Mouse (Mus musculus) hindbrain, embryonic 16.5 days (tissue): ENCODE results near the gene Klhl29. TPM values are rescaled to one million over a fixed set of nuclear protein-coding genes. Genes with fewer than 3 reads are reported as not detected.

Experiments used
- ATAC-seq: fragments of 200-750 bp; cut with Nextera tagmentation; 2 replicates; pipeline ENCODE4 v1.8.0; 2017; ENCODE audit warnings: moderate TSS enrichment, moderate library complexity
- H3K27ac ChIP-seq: fragments of 300-500 bp; sonication (generic); 2 replicates; pipeline ENCODE4 v1.5.1; 2014; ENCODE audit warnings: low read depth, mild to moderate bottlenecking, control low read depth, low read length, moderate library complexity
- H3K27me3 ChIP-seq: fragments of 300-500 bp; sonication (generic); replicated peaks from 2 replicates; pipeline ENCODE4 v1.6.1; 2014; ENCODE audit warnings: low read length; ENCODE audit not compliant: control insufficient read depth, insufficient read depth
- H3K36me3 ChIP-seq: fragments of 300-500 bp; sonication (generic); 2 replicates; pipeline ENCODE4 v1.6.1; 2014; ENCODE audit warnings: mild to moderate bottlenecking, low read length, moderate library complexity, mixed read lengths; ENCODE audit not compliant: control insufficient read depth, insufficient read depth
- H3K4me1 ChIP-seq: fragments of 300-500 bp; sonication (generic); 2 replicates; pipeline ENCODE4 v1.6.1; 2014; ENCODE audit warnings: low read depth, low read length; ENCODE audit not compliant: control insufficient read depth, insufficient read depth
- H3K4me2 ChIP-seq: fragments of 300-500 bp; sonication (generic); 2 replicates; pipeline ENCODE4 v1.6.1; 2014; ENCODE audit warnings: mild to moderate bottlenecking, low read length, control low read depth, moderate library complexity
- H3K4me3 ChIP-seq: fragments of 300-500 bp; sonication (generic); 2 replicates; pipeline ENCODE4 v1.5.1; 2014; ENCODE audit warnings: mild to moderate bottlenecking, low read length, control low read depth, moderate library complexity
- H3K9ac ChIP-seq: fragments of 300-500 bp; sonication (generic); 2 replicates; pipeline ENCODE4 v1.6.1; 2014; ENCODE audit warnings: low read depth, mild to moderate bottlenecking, control low read depth, low read length, moderate library complexity
- H3K9me3 ChIP-seq: fragments of 300-500 bp; sonication (generic); 2 replicates; pipeline ENCODE4 v1.6.1; 2014; ENCODE audit warnings: mild to moderate bottlenecking, low read length, moderate library complexity; ENCODE audit not compliant: control insufficient read depth
- WGBS: fragments of 180-500 bp; shearing (Covaris S2); extraction: QIAGEN DNeasy Blood & Tissue Kit; methylation state at CpG from one replicate; pipeline ENCODE4 v1.1.7; 2014; 5-methylcytosine and 5-hydroxymethylcytosine counted together
- polyA plus RNA-seq: library from polyadenylated mRNA; unstranded; fragments of >200 nt; fragmentation: Nextera tagmentation; extraction: Ambion mirVana; gene quantifications from 2 replicates; pipeline ENCODE4 v1.2.1, GENCODE M21; 2015

Gene Klhl29
- polyA plus RNA-seq, 1 experiment from 2014 or later = 2.3 TPM

GRCm38 (mm10) chr12:5270527-5270926 lies 105.0 kb downstream of the Klhl29 start:
- no peak overlapping the region for H3K27ac ChIP-seq
- H3K9me3 ChIP-seq = no peaks in the 10 kb centered on the region
- no peak overlapping the region for H3K9ac ChIP-seq
- H3K4me3 ChIP-seq = no peak overlapping the region
- no peaks in the 10 kb centered on the region for H3K27me3 ChIP-seq
- H3K4me2 ChIP-seq = no peak overlapping the region
- H3K36me3 ChIP-seq = no peaks in the 10 kb centered on the region
- H3K4me1 ChIP-seq = peaks cover 29% of the 10 kb centered on the region
- 90% methylated on average over 3 of the region's 3 CpGs for WGBS
- no peak for ATAC-seq

DNA sequence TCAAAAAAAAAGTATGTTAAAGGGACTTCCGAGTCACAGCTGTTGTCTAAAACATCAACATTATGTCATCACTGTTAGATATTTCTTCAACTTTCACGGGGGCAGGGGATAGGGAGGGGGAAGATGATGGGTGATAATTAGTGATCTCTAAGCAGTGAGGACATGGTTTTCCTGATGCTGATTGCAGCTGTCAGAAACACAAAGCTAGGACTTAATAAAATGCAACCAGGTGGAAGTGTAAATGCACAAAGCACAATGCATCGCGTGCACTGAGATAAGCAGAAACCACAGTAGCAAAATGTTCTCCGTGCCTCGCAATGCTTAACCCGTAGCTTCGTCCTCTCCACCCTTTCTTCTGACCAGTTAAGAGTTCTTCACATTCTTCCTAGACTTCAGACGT lies 105.5 kb downstream of the Klhl29 start:
- peaks cover 23% of the 10 kb centered on the region for H3K4me1 ChIP-seq
- no peaks in the 10 kb centered on the region for H3K27me3 ChIP-seq
- no peaks in the 10 kb centered on the region for H3K36me3 ChIP-seq
- WGBS = 67% methylated on average over 9 of the region's 9 CpGs
- no peak overlapping the region for H3K4me3 ChIP-seq
- H3K9me3 ChIP-seq = no peaks in the 10 kb centered on the region
- no peak overlapping the region for H3K27ac ChIP-seq
- no peak overlapping the region for H3K4me2 ChIP-seq
- no peak for ATAC-seq
- no peak overlapping the region for H3K9ac ChIP-seq

- peaks cover 21% of the 10 kb centered on the region for H3K4me1 ChIP-seq
- H3K4me2 ChIP-seq = no peak overlapping the region
- H3K9ac ChIP-seq = no peak overlapping the region
- ATAC-seq = no peak
- H3K27ac ChIP-seq = no peak overlapping the region
- no peak overlapping the region for H3K4me3 ChIP-seq
- H3K27me3 ChIP-seq = no peaks in the 10 kb centered on the region
- no peaks in the 10 kb centered on the region for H3K9me3 ChIP-seq
- WGBS = 72% methylated on average over 7 of the region's 7 CpGs
- no peaks in the 10 kb centered on the region for H3K36me3 ChIP-seq
These were observed 106.4 kb downstream of the Klhl29 start for GRCm38 (mm10) chr12:5269061-5269460.

- peaks cover 20% of the 10 kb centered on the region for H3K4me1 ChIP-seq
- H3K27me3 ChIP-seq = no peaks in the 10 kb centered on the region
- H3K4me3 ChIP-seq = no peak overlapping the region
- H3K4me2 ChIP-seq = no peak overlapping the region
- peak overlapping the region; percentile 13; the same call in 1 of the 2 replicates for H3K9ac ChIP-seq
- H3K9me3 ChIP-seq = no peaks in the 10 kb centered on the region
- peak; percentile 59 for ATAC-seq
- H3K36me3 ChIP-seq = no peaks in the 10 kb centered on the region
- WGBS = 11% methylated on average over 9 of the region's 9 CpGs
- H3K27ac ChIP-seq = no peak overlapping the region; the same call in 1 of the 2 replicates
These were observed 107.3 kb downstream of the Klhl29 start for GRCm38 (mm10) chr12:5268188-5268612.

DNA sequence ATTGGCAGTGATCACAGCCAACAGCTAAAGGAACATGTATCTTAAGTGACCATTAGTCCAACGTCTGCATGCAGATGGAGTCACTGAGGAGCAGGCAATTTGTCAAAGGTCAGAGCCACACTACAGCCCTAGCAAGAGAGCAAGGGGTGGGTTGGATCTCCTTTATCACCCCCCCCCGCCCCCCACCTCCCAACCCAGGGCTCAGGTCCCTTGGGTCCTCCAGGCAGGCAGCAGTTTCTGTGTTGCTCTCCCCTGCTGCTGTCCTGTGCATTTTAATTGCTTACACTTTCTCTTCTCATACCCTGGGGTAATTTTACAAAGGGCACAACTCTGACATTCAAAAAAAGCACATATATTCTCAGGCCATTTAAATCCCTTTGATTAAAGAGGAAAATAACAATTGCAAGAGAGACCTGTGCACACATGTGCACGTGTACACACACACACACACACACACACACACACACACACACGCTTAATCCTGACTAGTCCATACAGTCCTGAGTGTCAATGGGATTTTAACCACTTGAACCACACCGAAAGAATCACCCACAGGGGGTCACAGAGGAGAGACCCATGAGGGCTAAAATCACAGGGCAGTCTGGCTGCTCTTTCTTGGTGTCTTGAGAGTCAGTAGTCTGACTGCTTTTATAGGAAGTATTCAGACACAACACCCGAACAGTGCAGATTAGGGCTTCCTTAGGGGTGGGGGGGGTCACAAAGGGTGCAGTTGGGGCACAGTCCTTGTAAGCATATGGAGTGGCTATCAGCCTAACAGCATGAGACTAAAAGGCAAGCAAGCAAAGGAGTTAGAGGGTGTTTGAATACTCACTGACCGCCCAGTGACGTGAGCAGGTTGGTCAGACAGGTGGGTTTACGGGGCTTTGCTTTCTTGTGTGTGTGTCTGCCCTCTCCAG lies 108.0 kb downstream of the Klhl29 start:
- Histone ChIP-seq H3K27ac (no peak overlapping the region; the same call in 1 of the 2 replicates), H3K9ac (peak overlapping the region; percentile 13; the same call in 1 of the 2 replicates), H3K27me3 (no peaks in the 10 kb centered on the region), H3K36me3 (no peaks in the 10 kb centered on the region), H3K4me3 (no peak overlapping the region), H3K4me1 (peaks cover 18% of the 10 kb centered on the region), H3K9me3 (no peaks in the 10 kb centered on the region), H3K4me2 (no peak overlapping the region)
- peak; percentile 31 for ATAC-seq
- WGBS = 44% methylated on average over 9 of the region's 9 CpGs

DNA sequence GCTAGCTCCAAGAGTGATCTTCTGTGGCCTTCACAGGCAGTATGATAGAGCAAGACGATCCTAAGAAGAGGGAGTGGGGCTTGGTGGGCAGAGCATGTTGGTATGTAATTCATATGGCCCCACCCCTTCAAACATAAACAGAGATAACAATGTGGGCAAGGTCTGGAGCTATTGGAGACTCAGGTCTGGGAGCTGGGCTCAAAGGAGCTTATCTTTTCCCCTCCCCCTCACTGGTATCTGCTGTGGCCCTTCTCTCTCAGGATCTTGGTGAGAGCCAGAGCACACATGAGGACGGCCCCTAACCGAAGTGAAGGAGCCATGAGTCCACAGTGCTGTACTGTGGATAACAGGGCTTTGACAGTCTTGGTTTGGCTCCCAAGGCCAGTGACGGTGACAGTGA lies 108.7 kb downstream of the Klhl29 start:
- no peak for ATAC-seq
- H3K27ac ChIP-seq = no peak overlapping the region
- H3K4me1 ChIP-seq = peaks cover 18% of the 10 kb centered on the region
- H3K36me3 ChIP-seq = no peaks in the 10 kb centered on the region
- H3K4me3 ChIP-seq = no peak overlapping the region
- no peaks in the 10 kb centered on the region for H3K27me3 ChIP-seq
- H3K9ac ChIP-seq = no peak overlapping the region
- 83% methylated on average over 4 of the region's 4 CpGs for WGBS
- no peaks in the 10 kb centered on the region for H3K9me3 ChIP-seq
- H3K4me2 ChIP-seq = no peak overlapping the region

- Histone ChIP-seq H3K4me2 (no peak overlapping the region), H3K9me3 (no peaks in the 10 kb centered on the region), H3K36me3 (no peaks in the 10 kb centered on the region), H3K27me3 (no peaks in the 10 kb centered on the region), H3K4me1 (no peaks in the 10 kb centered on the region; the same call in 1 of the 2 replicates), H3K4me3 (no peak overlapping the region), H3K9ac (no peak overlapping the region), H3K27ac (no peak overlapping the region)
- 67% methylated on average over 4 of the region's 4 CpGs for WGBS
- no peak for ATAC-seq
These were observed 114.0 kb downstream of the Klhl29 start for GRCm38 (mm10) chr12:5261476-5261875.

- no peak overlapping the region for H3K4me2 ChIP-seq
These were observed 116.7 kb downstream of the Klhl29 start for GRCm38 (mm10) chr12:5258779-5259178.

DNA sequence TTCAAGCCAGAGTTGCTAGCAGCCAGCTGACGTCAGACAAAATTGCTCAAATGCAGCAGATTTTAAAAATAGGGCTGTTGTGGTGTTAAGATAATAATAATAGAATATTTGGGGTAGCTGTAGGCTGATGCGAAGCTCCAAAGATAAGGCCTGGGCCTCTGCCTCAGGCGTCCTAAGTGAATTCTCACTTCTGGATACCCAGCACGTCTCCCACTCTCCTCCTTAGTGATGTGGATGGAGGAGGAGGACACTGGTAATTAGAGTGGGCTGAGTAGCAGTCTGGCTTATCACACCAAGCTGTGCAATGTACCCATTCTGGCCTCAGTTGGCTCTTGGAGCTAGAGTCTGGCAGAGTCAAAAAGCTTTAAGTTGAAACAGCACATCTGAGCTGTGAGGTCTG lies 118.3 kb downstream of the Klhl29 start:
- no peaks in the 10 kb centered on the region for H3K27me3 ChIP-seq
- no peak overlapping the region for H3K27ac ChIP-seq
- no peak overlapping the region for H3K4me2 ChIP-seq
- H3K9me3 ChIP-seq = no peaks in the 10 kb centered on the region
- H3K9ac ChIP-seq = no peak overlapping the region
- H3K4me3 ChIP-seq = no peak overlapping the region
- H3K36me3 ChIP-seq = no peaks in the 10 kb centered on the region
- peaks cover 27% of the 10 kb centered on the region for H3K4me1 ChIP-seq
- 74% methylated on average over 4 of the region's 4 CpGs for WGBS
- no peak for ATAC-seq

More at GRCm38 (mm10) chr12:5258779-5259178, 116.7 kb downstream of the Klhl29 start:
- no peaks in the 10 kb centered on the region for H3K36me3 ChIP-seq
- H3K4me3 ChIP-seq = no peak overlapping the region
- H3K9ac ChIP-seq = no peak overlapping the region
- no peaks in the 10 kb centered on the region for H3K9me3 ChIP-seq
- no peak for ATAC-seq
- 93% methylated on average over 3 of the region's 3 CpGs for WGBS
- no peaks in the 10 kb centered on the region for H3K27me3 ChIP-seq
- no peak overlapping the region for H3K27ac ChIP-seq
- peaks cover 19% of the 10 kb centered on the region for H3K4me1 ChIP-seq
